8 mouse cellular contexts compared by ENCODE assay signal in genomic region chr17:86906136-86906461, GRCm38 (mm10). TPM values are rescaled to one million over a fixed set of nuclear protein-coding genes. Genes with fewer than 3 reads are reported as not detected.
DNase-seq lines count a peak whose midpoint lies in the region; ATAC-seq and TF ChIP-seq lines count a peak whose summit lies in the region.

No protein-coding gene starts in this region.

- peak; percentile 43; the same call in 1 of the 2 replicates for ATAC-seq in forebrain, embryonic 12.5 days (ENCODE audit: low FRiP score)
- no peak for ATAC-seq in lung, embryonic 15.5 days (ENCODE audit: borderline replicate concordance, extremely low read depth, low FRiP score, low TSS enrichment)

- intact Hi-C loops in heart, postnatal 10 days (cut with DNase I) = loop anchor here (1.0 to 10.0 kb wide), 4 partner anchors 151 to 745 kb away; partner anchors contain the start of gene Epas1

- peak; percentile 91 for TF ChIP-seq CTCF in E14TG2a.4 (conservative IDR thresholded peaks at IDR 0.05; ENCODE audit: low read length)

- no peak overlapping the region for H3K9ac ChIP-seq in forebrain, embryonic 12.5 days
- H3K9ac ChIP-seq in lung, embryonic 15.5 days = peak overlapping the region; percentile 6; the same call in 1 of the 2 replicates

- peak overlapping the region; percentile 43; the same call in 1 of the 2 replicates for H3K27ac ChIP-seq in forebrain, embryonic 12.5 days
- H3K27ac ChIP-seq in lung, embryonic 15.5 days = peak overlapping the region; percentile 45

- H3K27me3 ChIP-seq in E14TG2a.4 (ENCODE audit: insufficient read depth, low read length) = no peaks in the 10 kb centered on the region; the same call in 1 of the 2 replicates
- peaks cover 10% of the 10 kb centered on the region; the same call in 1 of the 2 replicates for H3K27me3 ChIP-seq in forebrain, embryonic 12.5 days
- H3K27me3 ChIP-seq in lung, embryonic 15.5 days = no peaks in the 10 kb centered on the region; the same call in 1 of the 2 replicates

- H3K4me2 ChIP-seq in forebrain, embryonic 12.5 days = no peak overlapping the region
- no peak overlapping the region; the same call in 1 of the 2 replicates for H3K4me2 ChIP-seq in lung, embryonic 15.5 days

- DNase-seq in c-Kit-positive CD71-negative TER-119-negative erythroid progenitor cells, embryonic 14.5 days (ENCODE audit: low read depth) = peak; percentile 66
- DNase-seq in heart, postnatal 10 days = peak; percentile 91 to 96
- DNase-seq in kidney, postnatal 4 days = peak; percentile 88 to 89
- DNase-seq in ovary, postnatal 10 days (ENCODE audit: low spot score) = peak; percentile 66
- peak; percentile 82 for DNase-seq in thymus, postnatal 14 days

- no peaks in the 10 kb centered on the region for H3K36me3 ChIP-seq in E14TG2a.4 (ENCODE audit: insufficient read depth, low read length)
- no peaks in the 10 kb centered on the region for H3K36me3 ChIP-seq in forebrain, embryonic 12.5 days (replicated peaks)
- no peaks in the 10 kb centered on the region for H3K36me3 ChIP-seq in lung, embryonic 15.5 days

- WGBS in forebrain, embryonic 12.5 days = 4% methylated on average over 9 of the region's 9 CpGs
- 3% methylated on average over 9 of the region's 9 CpGs for WGBS in lung, embryonic 15.5 days

- H3K4me3 ChIP-seq in E14TG2a.4 (replicated peaks; ENCODE audit: low read length) = no peak overlapping the region
- H3K4me3 ChIP-seq in forebrain, embryonic 12.5 days (replicated peaks) = no peak overlapping the region
- H3K4me3 ChIP-seq in lung, embryonic 15.5 days = no peak overlapping the region

- no peaks in the 10 kb centered on the region for H3K4me1 ChIP-seq in E14TG2a.4 (replicated peaks; ENCODE audit: low read depth, low read length)
- H3K4me1 ChIP-seq in forebrain, embryonic 12.5 days = peaks cover 19% of the 10 kb centered on the region
- peaks cover 13% of the 10 kb centered on the region for H3K4me1 ChIP-seq in lung, embryonic 15.5 days

- no peaks in the 10 kb centered on the region for H3K9me3 ChIP-seq in E14TG2a.4 (ENCODE audit: low read length)
- H3K9me3 ChIP-seq in forebrain, embryonic 12.5 days = no peaks in the 10 kb centered on the region
- H3K9me3 ChIP-seq in lung, embryonic 15.5 days = no peaks in the 10 kb centered on the region

RNA-seq across cellular contexts. Expression of gene Tmem247, which starts 11.0 kb away (rescaled TPM):
- polyA plus RNA-seq in forebrain, embryonic 12.5 days (2016; fragmentation: Nextera tagmentation; extraction: Ambion mirVana) = not detected in 2 replicates
- not detected for total RNA-seq in heart, postnatal 10 days (2021)
- polyA plus RNA-seq in lung, embryonic 15.5 days (2015; fragmentation: Nextera tagmentation; extraction: Ambion mirVana) = not detected in 2 replicates

RNA-seq across cellular contexts. Expression of gene Atp6v1e2, which starts 41.6 kb away (rescaled TPM):
- not detected in 2 replicates for polyA plus RNA-seq in forebrain, embryonic 12.5 days (2016; fragmentation: Nextera tagmentation; extraction: Ambion mirVana)
- total RNA-seq in heart, postnatal 10 days (2021) = not detected
- 0.21 TPM in 1 of 2 replicates, not detected in the other for polyA plus RNA-seq in lung, embryonic 15.5 days (2015; fragmentation: Nextera tagmentation; extraction: Ambion mirVana)

RNA-seq across cellular contexts. Expression of gene Rhoq, which starts 56.8 kb away (rescaled TPM):
- 8.8 and 10.8 TPM in 2 replicates for polyA plus RNA-seq in forebrain, embryonic 12.5 days (2016; fragmentation: Nextera tagmentation; extraction: Ambion mirVana)
- 100 to 1,000 TPM; 168 to 176 TPM for total RNA-seq in heart, postnatal 10 days (2021)
- 12.1 and 13.0 TPM in 2 replicates for polyA plus RNA-seq in lung, embryonic 15.5 days (2015; fragmentation: Nextera tagmentation; extraction: Ambion mirVana)
